Mouse (Mus musculus): Measurements from ENCODE around the gene Tut4. TPM values are rescaled to one million over a fixed set of nuclear protein-coding genes. Genes with fewer than 3 reads are reported as not detected.

Gene Tut4
- total and polyA plus RNA-seq, 3 experiments: 23.5 to 67.4 (median 26.3) TPM

GRCm38 (mm10) chr4:108482776-108483175, 23.6 kb downstream of the Tut4 start:
- TF ChIP-seq ELF1 (IDR thresholded peaks at IDR 0.05; ENCODE audit: low read depth, low read length) (no peak), SIN3A (IDR thresholded peaks at IDR 0.05; ENCODE audit: low read length) (no peak), POLR2A (IDR thresholded peaks at IDR 0.05; ENCODE audit: low read depth, low read length) (no peak), E2F4 (IDR thresholded peaks at IDR 0.05; ENCODE audit: insufficient replicate concordance, low read depth, low read length) (no peak), MYC (IDR thresholded peaks at IDR 0.05; ENCODE audit: low read depth, low read length) (no peak), NRF1 (IDR thresholded peaks at IDR 0.05; ENCODE audit: low read depth, low read length) (no peak), UBTF (IDR thresholded peaks at IDR 0.05; ENCODE audit: low read depth, low read length) (no peak)
- Histone ChIP-seq H3K4me3 (replicated peaks in 1 of 3; ENCODE audit: low read depth in 2 of 3, low read length in 2 of 3, poor library complexity in 1 of 3) (no peak overlapping the region), H3K4me1 (ENCODE audit: control insufficient read depth in 1 of 2, insufficient read depth in 2 of 2) (peaks cover 0 to 6% of the 10 kb centered on the region in 2 experiments; a peak in 2 of 4 replicates), H3K9me3 (replicated peaks; ENCODE audit: low read length) (no peaks in the 10 kb centered on the region), H3K36me3 (replicated peaks in 1 of 2; ENCODE audit: control insufficient read depth in 1 of 2, insufficient read depth in 1 of 2, low read length in 1 of 2) (peaks cover 11 to 49% of the 10 kb centered on the region in 2 experiments), H3K4me2 (ENCODE audit: insufficient read depth, low read depth, poor library complexity, severe bottlenecking) (no peak overlapping the region), H3K79me2 (replicated peaks; ENCODE audit: control insufficient read depth, extremely low read depth, insufficient read depth, poor library complexity, severe bottlenecking) (peaks cover 4% of the 10 kb centered on the region; the same call in 1 of the 2 replicates), H3K9ac (ENCODE audit: insufficient read depth, low read depth) (no peak overlapping the region), H3K27me3 (replicated peaks) (no peaks in the 10 kb centered on the region), H3K27ac (ENCODE audit: insufficient read depth, low read depth) (no peak overlapping the region)
- in situ Hi-C loops (cut with MboI; ENCODE audit: low pct_ligation_motif_present, low pct_unique_long_range_greater_than_20kb, low sequenced_read_pairs) (no loop called here), dilution Hi-C loops (cut with MboI; ENCODE audit: extremely low pct_ligation_motif_present, extremely low pct_unique_long_range_greater_than_20kb, low sequenced_read_pairs) (no loop called here)
- DNase-seq (ENCODE audit: extremely low read depth): no peak

GRCm38 (mm10) chr4:108484230-108484629, 25.0 kb downstream of the Tut4 start:
- no peak overlapping the region for H3K4me2 ChIP-seq (ENCODE audit: insufficient read depth, low read depth, poor library complexity, severe bottlenecking)
- dilution Hi-C loops (cut with MboI; ENCODE audit: extremely low pct_ligation_motif_present, extremely low pct_unique_long_range_greater_than_20kb, low sequenced_read_pairs): no loop called here
- peaks cover 0 to 6% of the 10 kb centered on the region in 2 experiments; a peak in 2 of 4 replicates for H3K4me1 ChIP-seq (ENCODE audit: control insufficient read depth in 1 of 2, insufficient read depth in 2 of 2)
- no peaks in the 10 kb centered on the region for H3K27me3 ChIP-seq (replicated peaks)
- peaks cover 11 to 50% of the 10 kb centered on the region in 2 experiments for H3K36me3 ChIP-seq (replicated peaks in 1 of 2; ENCODE audit: control insufficient read depth in 1 of 2, insufficient read depth in 1 of 2, low read length in 1 of 2)
- H3K79me2 ChIP-seq (replicated peaks; ENCODE audit: control insufficient read depth, extremely low read depth, insufficient read depth, poor library complexity, severe bottlenecking): peaks cover 4% of the 10 kb centered on the region; the same call in 1 of the 2 replicates
- H3K4me3 ChIP-seq (replicated peaks in 1 of 3; ENCODE audit: low read depth in 2 of 3, low read length in 2 of 3, poor library complexity in 1 of 3): no peak overlapping the region
- TF ChIP-seq RCOR1 (conservative IDR thresholded peaks at IDR 0.05; ENCODE audit: low read depth, low read length): no peak
- TF ChIP-seq E2F4 (IDR thresholded peaks at IDR 0.05; ENCODE audit: insufficient replicate concordance, low read depth, low read length): no peak
- TF ChIP-seq MAX (IDR thresholded peaks at IDR 0.05; ENCODE audit: low read length): no peak
- no peak for TF ChIP-seq USF2 (conservative IDR thresholded peaks at IDR 0.05; ENCODE audit: low read depth, low read length)
- TF ChIP-seq CHD1 (IDR thresholded peaks at IDR 0.05; ENCODE audit: low read depth, low read length): no peak
- no peak for TF ChIP-seq TCF12 (IDR thresholded peaks at IDR 0.05; ENCODE audit: low read depth, low read length)
- TF ChIP-seq RAD21 (IDR thresholded peaks at IDR 0.05; ENCODE audit: low read depth, low read length): no peak
- no peak for TF ChIP-seq MAFK (IDR thresholded peaks at IDR 0.05; ENCODE audit: insufficient replicate concordance, low read length)
- no peak for TF ChIP-seq TBP (conservative IDR thresholded peaks at IDR 0.05; ENCODE audit: low read depth, low read length)
- DNase-seq (ENCODE audit: extremely low read depth): no peak
- no peak overlapping the region for H3K27ac ChIP-seq (ENCODE audit: insufficient read depth, low read depth)
- H3K9ac ChIP-seq (ENCODE audit: insufficient read depth, low read depth): no peak overlapping the region
- in situ Hi-C loops (cut with MboI; ENCODE audit: low pct_ligation_motif_present, low pct_unique_long_range_greater_than_20kb, low sequenced_read_pairs): no loop called here
- H3K9me3 ChIP-seq (replicated peaks; ENCODE audit: low read length): no peaks in the 10 kb centered on the region
